8 mouse cellular contexts compared by ENCODE assay signal in the genomic region with DNA sequence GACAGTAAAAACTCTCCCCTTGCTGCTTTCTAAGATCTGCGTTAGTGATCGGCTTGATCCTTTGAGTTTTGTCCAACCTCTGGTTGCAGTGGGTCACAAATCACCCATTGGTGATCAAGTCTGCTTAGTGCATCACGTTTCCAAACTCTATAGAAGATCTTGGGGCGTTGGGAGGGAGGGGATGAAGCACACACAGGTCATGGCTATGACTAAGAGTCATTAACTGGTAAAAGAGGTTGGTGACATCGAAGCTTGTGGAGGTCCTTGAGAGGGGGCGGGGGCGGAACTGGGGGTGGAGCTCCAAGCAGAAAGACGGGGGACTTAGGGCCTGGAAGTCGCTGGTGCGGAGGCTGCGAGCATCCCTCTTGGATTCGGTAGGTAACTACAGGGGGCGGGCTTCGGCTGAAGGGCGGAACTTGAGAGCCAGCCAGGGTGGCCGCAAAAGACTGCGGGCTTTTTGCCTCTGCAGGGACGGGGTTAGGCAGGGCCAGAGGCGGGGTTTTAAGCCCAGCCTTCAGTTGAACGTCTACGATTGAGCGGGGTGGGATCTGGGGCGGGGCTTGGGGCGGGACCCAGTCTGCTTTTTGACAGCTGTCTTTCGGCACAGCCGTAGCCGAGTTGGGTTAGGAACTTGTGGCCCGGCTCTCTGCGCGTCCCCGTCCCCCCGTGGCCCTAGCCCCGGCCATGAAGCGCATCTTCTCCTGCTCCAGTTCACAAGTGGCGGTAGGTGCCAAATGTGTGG. TPM values are rescaled to one million over a fixed set of nuclear protein-coding genes. Genes with fewer than 3 reads are reported as not detected.
DNase-seq lines count a peak whose midpoint lies in the region; ATAC-seq and TF ChIP-seq lines count a peak whose summit lies in the region.

A gene (plus strand): TSS at position 405 of the 742 bp plus-strand sequence.

- no peaks in the 10 kb centered on the region for H3K36me3 ChIP-seq in CH12.LX (replicated peaks in 1 of 2; ENCODE audit: control insufficient read depth in 1 of 2, insufficient read depth in 1 of 2, low read length in 1 of 2)
- H3K36me3 ChIP-seq in forebrain, embryonic 11.5 days (ENCODE audit: control insufficient read depth, insufficient read depth, low read length) = no peaks in the 10 kb centered on the region
- H3K36me3 ChIP-seq in heart, embryonic 16.5 days (ENCODE audit: control insufficient read depth, insufficient read depth) = no peaks in the 10 kb centered on the region
- no peaks in the 10 kb centered on the region for H3K36me3 ChIP-seq in liver, embryonic 13.5 days
- no peaks in the 10 kb centered on the region for H3K36me3 ChIP-seq in stomach, embryonic 16.5 days (ENCODE audit: control insufficient read depth, insufficient read depth, low read length)

- peak in 1 of 2 experiments; percentile 14; a peak in 1 of 4 replicates for TF ChIP-seq CTCF in CH12.LX (conservative IDR thresholded peaks at IDR 0.05 in 1 of 2, IDR thresholded peaks at IDR 0.05 in 1 of 2; ENCODE audit: low read depth in 2 of 2, low read length in 2 of 2)

- peak within 1 kb of the TSS; percentile 30 to 65 (median 64) for H3K4me3 ChIP-seq in CH12.LX (replicated peaks in 1 of 3; ENCODE audit: low read depth in 2 of 3, low read length in 2 of 3, poor library complexity in 1 of 3)
- peak within 1 kb of the TSS; percentile 32 for H3K4me3 ChIP-seq in forebrain, embryonic 11.5 days (ENCODE audit: low read depth, low read length)
- H3K4me3 ChIP-seq in heart, embryonic 16.5 days (ENCODE audit: low read length) = peak within 1 kb of the TSS; percentile 52
- H3K4me3 ChIP-seq in liver, embryonic 13.5 days (replicated peaks) = peak within 1 kb of the TSS; percentile 53
- H3K4me3 ChIP-seq in stomach, embryonic 16.5 days (replicated peaks; ENCODE audit: low read length) = peak within 1 kb of the TSS; percentile 48

- 5% methylated on average over 35 of the region's 35 CpGs for WGBS in forebrain, embryonic 11.5 days
- 6% methylated on average over 35 of the region's 35 CpGs for WGBS in heart, embryonic 16.5 days
- WGBS in liver, embryonic 13.5 days (ENCODE audit: insufficient replicate concordance) = 4% methylated on average over 35 of the region's 35 CpGs
- WGBS in stomach, embryonic 16.5 days = 4% methylated on average over 35 of the region's 35 CpGs

- H3K27ac ChIP-seq in CH12.LX (ENCODE audit: insufficient read depth, low read depth) = no peak within 1 kb of the TSS
- no peak within 1 kb of the TSS for H3K27ac ChIP-seq in forebrain, embryonic 11.5 days (ENCODE audit: low read depth, low read length)
- H3K27ac ChIP-seq in heart, embryonic 16.5 days (ENCODE audit: low read length) = no peak within 1 kb of the TSS
- H3K27ac ChIP-seq in liver, embryonic 13.5 days = no peak within 1 kb of the TSS
- H3K27ac ChIP-seq in stomach, embryonic 16.5 days (ENCODE audit: low read length) = no peak within 1 kb of the TSS

- peak within 1 kb of the TSS; percentile 75 for H3K4me2 ChIP-seq in CH12.LX (ENCODE audit: insufficient read depth, low read depth, poor library complexity, severe bottlenecking)
- H3K4me2 ChIP-seq in forebrain, embryonic 11.5 days (ENCODE audit: low read depth, low read length, severe bottlenecking) = peak within 1 kb of the TSS; percentile 68
- peak within 1 kb of the TSS; percentile 78 for H3K4me2 ChIP-seq in heart, embryonic 16.5 days (ENCODE audit: low read depth, low read length)
- H3K4me2 ChIP-seq in liver, embryonic 13.5 days = peak within 1 kb of the TSS; percentile 74
- H3K4me2 ChIP-seq in stomach, embryonic 16.5 days (ENCODE audit: low read depth, low read length) = peak within 1 kb of the TSS; percentile 82

- DNase-seq in CH12.LX (ENCODE audit: extremely low read depth) = peak; percentile 95
- DNase-seq in c-Kit-positive CD71-positive TER-119-negative erythroid progenitor cells, embryonic 14.5 days (ENCODE audit: low read depth) = peak; percentile 77
- peak; percentile 91 for DNase-seq in forebrain, embryonic 11.5 days (ENCODE audit: low spot score)
- DNase-seq in kidney, postnatal 25 days = peak; percentile 83 to 93
- DNase-seq in liver, embryonic 13.5 days = peak; percentile 56
- DNase-seq in neural tube, embryonic 10.5 days (ENCODE audit: extremely low spot score, low spot score) = peak; percentile 74

- H3K4me1 ChIP-seq in CH12.LX (ENCODE audit: control insufficient read depth in 1 of 2, insufficient read depth in 2 of 2) = peaks cover 17 to 28% of the 10 kb centered on the region in 2 experiments
- peaks cover 4% of the 10 kb centered on the region; the same call in 1 of the 2 replicates for H3K4me1 ChIP-seq in forebrain, embryonic 11.5 days (replicated peaks; ENCODE audit: control insufficient read depth, insufficient read depth, low read length)
- H3K4me1 ChIP-seq in heart, embryonic 16.5 days (ENCODE audit: control insufficient read depth, insufficient read depth, low read length) = peaks cover 4% of the 10 kb centered on the region
- H3K4me1 ChIP-seq in liver, embryonic 13.5 days (replicated peaks) = peaks cover 16% of the 10 kb centered on the region
- H3K4me1 ChIP-seq in stomach, embryonic 16.5 days (ENCODE audit: control insufficient read depth, insufficient read depth, low read length) = peaks cover 8% of the 10 kb centered on the region; the same call in 1 of the 2 replicates

- in situ Hi-C loops in CH12.LX (cut with MboI; ENCODE audit: low pct_ligation_motif_present, low pct_unique_long_range_greater_than_20kb, low sequenced_read_pairs) = no loop called here

- H3K27me3 ChIP-seq in CH12.LX (replicated peaks) = peaks cover 12% of the 10 kb centered on the region
- peaks cover 5% of the 10 kb centered on the region; the same call in 1 of the 2 replicates for H3K27me3 ChIP-seq in forebrain, embryonic 11.5 days (ENCODE audit: control insufficient read depth, insufficient read depth, low read length)
- no peaks in the 10 kb centered on the region for H3K27me3 ChIP-seq in heart, embryonic 16.5 days (ENCODE audit: control insufficient read depth, insufficient read depth, low read length)
- H3K27me3 ChIP-seq in liver, embryonic 13.5 days = peaks cover 28% of the 10 kb centered on the region
- H3K27me3 ChIP-seq in stomach, embryonic 16.5 days (ENCODE audit: control insufficient read depth, insufficient read depth, low read length) = no peaks in the 10 kb centered on the region

- H3K9ac ChIP-seq in CH12.LX (ENCODE audit: insufficient read depth, low read depth) = peak within 1 kb of the TSS; percentile 6; the same call in 1 of the 2 replicates
- H3K9ac ChIP-seq in forebrain, embryonic 11.5 days (ENCODE audit: low read length) = peak within 1 kb of the TSS; percentile 23
- H3K9ac ChIP-seq in heart, embryonic 16.5 days (ENCODE audit: low read length) = peak within 1 kb of the TSS; percentile 35
- H3K9ac ChIP-seq in liver, embryonic 13.5 days = peak within 1 kb of the TSS; percentile 45
- peak within 1 kb of the TSS; percentile 56; the same call in 1 of the 2 replicates for H3K9ac ChIP-seq in stomach, embryonic 16.5 days (ENCODE audit: low read length)

- no peaks in the 10 kb centered on the region for H3K9me3 ChIP-seq in CH12.LX (replicated peaks; ENCODE audit: low read length)
- no peaks in the 10 kb centered on the region for H3K9me3 ChIP-seq in forebrain, embryonic 11.5 days (ENCODE audit: control insufficient read depth, low read length)
- H3K9me3 ChIP-seq in heart, embryonic 16.5 days (replicated peaks; ENCODE audit: control insufficient read depth, low read length) = no peaks in the 10 kb centered on the region
- no peaks in the 10 kb centered on the region for H3K9me3 ChIP-seq in liver, embryonic 13.5 days (replicated peaks)
- no peaks in the 10 kb centered on the region for H3K9me3 ChIP-seq in stomach, embryonic 16.5 days (replicated peaks; ENCODE audit: control insufficient read depth, low read length)

- ATAC-seq in forebrain, embryonic 11.5 days (replicated peaks; ENCODE audit: low FRiP score) = peak; percentile 94
- peak; percentile 95 for ATAC-seq in heart, embryonic 16.5 days (replicated peaks; ENCODE audit: extremely low read depth, insufficient read depth, low FRiP score)
- peak; percentile 92 for ATAC-seq in liver, embryonic 13.5 days (ENCODE audit: low read depth)
- ATAC-seq in stomach, embryonic 16.5 days (ENCODE audit: insufficient read depth, low FRiP score) = peak; percentile 93

- H3K79me2 ChIP-seq in CH12.LX (replicated peaks; ENCODE audit: control insufficient read depth, extremely low read depth, insufficient read depth, poor library complexity, severe bottlenecking) = no peaks in the 10 kb centered on the region

- TF ChIP-seq RAD21 in CH12.LX (IDR thresholded peaks at IDR 0.05; ENCODE audit: low read depth, low read length) = no peak; the same call in none of the 2 replicates

- peak; percentile 43; the same call in 1 of the 2 replicates for TF ChIP-seq POLR2A in CH12.LX (IDR thresholded peaks at IDR 0.05; ENCODE audit: low read depth, low read length)

- dilution Hi-C loops in CH12.LX (cut with MboI; ENCODE audit: extremely low pct_ligation_motif_present, extremely low pct_unique_long_range_greater_than_20kb, low sequenced_read_pairs) = no loop called here

- no peak for TF ChIP-seq EP300 in CH12.LX (IDR thresholded peaks at IDR 0.05; ENCODE audit: low read length)

TF ChIP-seq in CH12.LX, 34 proteins besides CTCF, POLR2A, EP300 and RAD21 (continues in another document):
- TF ChIP-seq UBTF (IDR thresholded peaks at IDR 0.05; ENCODE audit: low read depth, low read length) (0 out of 2 replicates have a peak, but pooled peaks have one; percentile 41), USF2 (conservative IDR thresholded peaks at IDR 0.05; ENCODE audit: low read depth, low read length) (no peak), USF1 (IDR thresholded peaks at IDR 0.05; ENCODE audit: low read depth, low read length) (no peak), MAX (IDR thresholded peaks at IDR 0.05; ENCODE audit: low read length) (no peak), ELF1 (IDR thresholded peaks at IDR 0.05; ENCODE audit: low read depth, low read length) (peak; percentile 32; the same call in 1 of the 2 replicates), MAZ (IDR thresholded peaks at IDR 0.05; ENCODE audit: low read depth, low read length) (no peak), TCF12 (IDR thresholded peaks at IDR 0.05; ENCODE audit: low read depth, low read length) (0 out of 2 replicates have a peak, but pooled peaks have one; percentile 23), ZNF384 (IDR thresholded peaks at IDR 0.05; ENCODE audit: low read depth, low read length) (no peak), POLR2AphosphoS2 (IDR thresholded peaks at IDR 0.05; ENCODE audit: low read depth, low read length) (no peak), CHD2 (IDR thresholded peaks at IDR 0.05; ENCODE audit: low read length) (no peak), MXI1 (IDR thresholded peaks at IDR 0.05; ENCODE audit: low read depth, low read length) (peak; percentile 82)

RNA-seq across cellular contexts. Expression of the gene that starts here (rescaled TPM):
- total RNA-seq in CH12.LX (2012; rRNA removed) (6.5 and 11.2 TPM in 2 replicates), CH12.LX (2014; rRNA removed) (0.51 and 0.78 TPM in 2 replicates)
- 1.9 and 2.5 TPM in 2 replicates for polyA plus RNA-seq in CH12.LX (2012; ENCODE audit: insufficient read length, low read depth)
- 0.27 and 0.37 TPM in 2 replicates for polyA plus RNA-seq in forebrain, embryonic 11.5 days (2014; fragmentation: Nextera tagmentation; extraction: Ambion mirVana)
- polyA plus RNA-seq in heart, embryonic 16.5 days (2015; fragmentation: Nextera tagmentation; extraction: Ambion mirVana) = 0.45 and 0.60 TPM in 2 replicates
- 0.38 and 0.59 TPM in 2 replicates for polyA plus RNA-seq in liver, embryonic 13.5 days (2015; fragmentation: Nextera tagmentation; extraction: Ambion mirVana)
- polyA plus RNA-seq in stomach, embryonic 16.5 days (2015; fragmentation: Nextera tagmentation; extraction: Ambion mirVana) = 8.0 and 10.5 TPM in 2 replicates

Comparison
In these comparisons a context has a peak if more than half of its experiments do, and no peak if none do; other contexts are left out.
1. Peak in DNase-seq, ATAC-seq, H3K4me3 ChIP-seq, H3K9ac ChIP-seq and H3K4me2 ChIP-seq in forebrain, embryonic 11.5 days; RNA of the gene not detected or under 1 TPM.
2. Peak in ATAC-seq, H3K4me3 ChIP-seq, H3K9ac ChIP-seq and H3K4me2 ChIP-seq in heart, embryonic 16.5 days; RNA of the gene not detected or under 1 TPM.
3. Peak in DNase-seq, ATAC-seq, H3K4me3 ChIP-seq, H3K9ac ChIP-seq and H3K4me2 ChIP-seq in liver, embryonic 13.5 days; RNA of the gene not detected or under 1 TPM.
4. H3K9ac ChIP-seq: peak in every context shown above with its lines; median percentile 56 in stomach, embryonic 16.5 days; 45 in liver, embryonic 13.5 days; 35 in heart, embryonic 16.5 days; 23 in forebrain, embryonic 11.5 days; 6 in CH12.LX.